Mouse (Mus musculus) embryonic fibroblast, embryonic 13.5 days (primary cell): ENCODE results near the gene 4930430A15Rik.

Experiments used
- CTCF ChIP-seq: IDR thresholded peaks from 2 replicates; pipeline ENCODE4 v1.5.1; 2011; ENCODE audit warnings: mild to moderate bottlenecking, control low read depth, low read length, moderate library complexity, borderline replicate concordance; ENCODE audit not compliant: insufficient read depth
- POLR2A ChIP-seq: IDR thresholded peaks from 2 replicates; pipeline ENCODE4 v1.6.1; 2011; ENCODE audit warnings: low read depth, mild to moderate bottlenecking, control low read depth, low read length, moderate library complexity

DNA sequence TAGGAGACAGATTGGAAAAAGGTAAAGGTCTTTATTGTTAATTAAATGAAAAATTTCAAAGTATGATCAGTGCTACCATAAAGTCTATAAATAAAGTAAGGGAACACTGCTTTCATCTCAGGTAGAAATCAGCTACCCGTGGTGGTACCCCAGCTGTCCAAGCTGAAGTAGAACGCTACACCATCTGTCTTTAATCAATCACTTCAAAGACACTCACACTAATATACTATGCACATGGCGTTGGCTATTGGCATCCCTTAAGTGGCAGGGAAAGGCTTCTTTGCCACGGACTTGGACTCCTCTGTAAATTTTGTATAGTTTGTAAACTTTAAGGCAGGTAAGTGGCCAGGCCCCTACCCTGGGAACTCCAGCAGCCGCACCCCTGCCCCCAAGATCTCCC is 93.7 kb downstream of the 4930430A15Rik start:
- TF ChIP-seq POLR2A (no peak), CTCF (no peak)
